Mouse (Mus musculus): ENCODE results near the gene H2afy2.

H2afy2 gene

DNA sequence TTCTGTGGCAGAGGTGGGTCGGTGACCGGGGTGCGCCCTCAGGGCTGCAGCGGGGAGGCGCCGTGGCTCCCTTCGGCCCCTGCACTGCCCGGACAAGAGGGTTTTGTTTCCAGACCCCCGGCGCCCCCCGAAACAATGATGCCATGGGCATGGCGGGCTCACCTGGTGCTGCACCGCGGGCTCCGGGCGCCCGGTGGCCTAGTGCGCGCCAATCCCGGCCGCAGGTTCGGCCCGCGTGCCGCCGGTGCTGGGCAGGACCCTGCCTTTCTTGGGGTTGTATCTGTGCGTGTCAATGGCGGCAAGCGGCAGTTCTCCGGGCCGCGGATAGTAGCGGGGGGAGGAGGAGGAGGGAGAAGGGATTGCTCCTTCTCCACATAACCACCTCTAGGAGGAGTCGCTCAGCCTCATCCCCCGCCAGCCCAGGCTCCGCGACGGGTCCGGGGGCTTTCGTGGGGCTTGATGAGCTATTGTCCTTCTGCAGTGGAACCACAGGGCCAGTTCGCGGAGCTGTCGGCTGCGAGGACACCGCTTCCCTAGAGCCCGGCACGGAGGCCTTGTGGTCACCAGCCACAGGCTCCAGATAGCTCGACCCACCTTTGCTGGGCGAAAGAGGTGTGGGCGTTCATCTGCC, at the start of gene H2afy2:
TSS of gene H2afy2 (minus strand) at position 527 of the 631 bp plus-strand sequence.
- peak; percentile 81 for DNase-seq

DNA sequence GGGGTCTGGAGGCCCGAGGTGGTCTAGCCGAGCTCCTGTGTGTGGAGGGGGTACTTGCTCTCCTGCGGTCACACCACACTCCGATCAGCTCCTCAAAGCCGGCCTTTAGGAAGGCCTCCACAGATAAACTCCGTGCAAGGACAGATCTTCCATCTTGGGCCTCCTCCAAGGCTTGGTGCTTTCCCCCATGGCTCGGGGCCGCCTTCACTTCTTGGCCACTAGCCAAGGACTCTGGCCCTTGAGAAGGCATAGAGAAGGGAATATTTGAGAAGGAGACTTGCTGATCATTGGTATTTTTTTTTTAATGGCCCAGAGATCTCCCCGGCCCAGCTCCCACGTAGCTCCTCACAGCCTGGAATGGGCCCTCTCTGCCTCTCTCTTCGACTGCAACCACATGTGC, 48.8 kb upstream of the H2afy2 start:
- no peak for DNase-seq

DNA sequence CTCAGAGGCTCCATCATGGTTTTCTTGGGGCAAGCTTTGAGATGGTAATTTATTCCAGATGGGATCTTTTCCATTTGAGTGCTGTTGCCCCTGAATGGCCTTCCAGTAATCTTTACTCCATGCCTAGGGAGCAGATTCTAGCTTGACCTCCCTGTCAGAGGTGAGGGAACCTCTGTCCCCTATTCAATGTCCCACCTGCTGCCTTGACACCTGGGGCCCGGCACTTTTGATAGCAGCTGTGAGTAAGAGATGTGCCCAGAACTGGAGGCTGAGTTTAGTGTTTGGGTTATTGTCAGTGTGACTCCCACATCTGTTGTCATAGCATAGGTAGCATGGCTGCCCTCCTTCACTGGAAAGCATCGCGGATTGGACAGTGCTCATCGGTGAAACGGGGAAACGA, 47.8 kb upstream of the H2afy2 start:
- DNase-seq: no peak

DNA sequence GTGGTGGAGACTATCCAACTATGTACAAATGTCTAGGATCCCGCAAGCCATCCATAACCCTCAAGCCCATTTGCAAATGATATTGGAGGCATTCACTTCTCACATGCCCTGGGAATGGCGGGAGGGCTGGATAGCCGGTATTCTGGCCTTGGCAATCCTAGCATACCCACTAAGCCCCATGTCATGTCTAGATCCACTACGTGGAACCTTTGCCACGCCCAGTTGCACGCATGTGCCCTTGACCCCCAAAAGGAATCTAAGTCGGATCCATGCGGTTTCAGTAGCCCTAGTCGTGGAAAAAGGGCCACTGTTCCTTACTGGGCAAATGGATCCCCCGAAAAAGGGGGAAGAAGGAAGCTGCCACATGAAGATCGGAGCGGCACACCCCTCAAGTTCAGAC, 47.3 kb upstream of the H2afy2 start:
- DNase-seq: no peak

DNA sequence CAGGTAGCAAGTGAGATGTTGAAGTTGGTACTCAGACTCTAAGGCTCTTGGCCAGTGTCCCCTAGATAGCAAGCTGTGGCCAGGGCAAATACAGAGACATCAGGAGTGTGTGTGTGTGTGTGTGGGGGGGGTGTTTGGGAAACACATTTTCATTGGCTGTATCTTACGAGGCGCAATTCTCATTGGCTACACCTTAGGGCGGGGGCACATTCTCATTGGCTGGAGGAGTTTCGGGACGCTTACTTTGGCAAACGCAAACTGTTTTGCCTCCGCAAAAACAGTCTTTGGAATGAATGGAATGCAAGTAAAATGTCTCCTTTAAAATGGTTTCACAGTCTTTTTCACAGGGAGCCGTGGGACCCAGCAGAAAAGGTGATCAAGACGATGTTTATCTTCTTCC, 46.9 kb upstream of the H2afy2 start:
- no peak for DNase-seq

DNA sequence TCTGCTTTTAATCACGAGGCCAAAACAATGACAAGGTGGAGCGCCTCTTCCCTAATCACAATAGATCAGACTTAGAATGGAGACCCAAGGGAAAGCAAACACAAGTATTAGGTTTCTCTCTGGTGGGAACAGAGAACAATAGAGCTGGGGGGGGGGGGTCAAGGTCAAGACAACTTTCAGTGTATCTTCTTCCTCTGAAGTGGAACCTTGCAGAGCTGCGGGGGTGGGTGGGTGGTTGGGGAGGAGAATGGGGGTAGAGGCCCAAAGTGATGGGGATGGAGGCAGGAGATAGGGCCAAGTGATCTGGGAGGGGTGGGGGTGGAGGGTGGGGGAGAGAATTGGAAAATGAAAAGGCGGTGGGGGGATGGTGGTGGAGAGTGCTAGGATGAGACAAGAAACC, 45.1 kb upstream of the H2afy2 start:
- no peak for DNase-seq

DNA sequence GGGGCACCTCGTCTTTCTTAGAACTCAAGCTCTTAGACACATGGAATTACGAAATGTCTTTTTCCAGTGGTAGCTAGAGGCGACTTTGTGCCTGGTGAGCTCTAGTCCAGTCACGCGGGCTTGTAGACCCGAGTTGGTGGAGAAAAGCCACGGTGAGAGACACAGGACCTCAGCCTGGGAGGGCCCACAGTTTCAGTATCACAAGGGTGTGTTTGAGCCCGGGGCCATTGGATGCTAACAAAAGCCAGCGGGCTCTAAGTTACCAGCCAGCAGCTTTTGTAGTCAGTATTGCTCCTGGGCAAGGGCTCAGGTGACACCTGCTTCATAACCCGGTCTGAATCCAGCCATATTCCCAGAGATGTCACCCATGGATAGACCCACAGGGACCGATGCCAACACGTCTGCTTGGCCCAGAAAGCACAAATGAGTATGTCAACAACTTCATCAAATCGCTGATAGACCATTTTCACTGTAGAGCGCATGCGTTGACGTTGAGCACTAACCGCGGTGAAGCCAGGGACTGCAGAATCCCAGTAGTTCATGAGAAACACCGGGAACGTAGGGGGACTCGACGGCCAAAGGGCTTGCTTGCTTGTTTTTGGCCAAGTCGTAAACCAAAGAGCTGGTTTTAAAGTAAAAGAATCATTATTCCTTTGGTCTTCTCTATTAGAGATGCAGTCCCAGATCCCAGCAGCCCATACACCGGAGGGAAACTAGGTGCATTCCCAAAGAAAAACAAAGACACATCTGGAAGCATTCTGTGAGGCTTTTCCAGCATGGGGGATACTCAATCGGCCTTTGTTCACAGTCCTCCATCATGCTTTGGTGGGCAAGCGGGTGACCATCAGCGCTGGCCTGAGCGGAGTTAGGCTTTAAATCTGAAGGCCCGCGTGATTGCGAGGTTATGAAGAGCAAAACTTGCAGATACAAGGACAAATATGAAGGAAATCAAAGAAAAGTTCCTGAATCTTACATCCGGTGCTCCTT, 44.3 kb upstream of the H2afy2 start:
- no peak for DNase-seq

DNA sequence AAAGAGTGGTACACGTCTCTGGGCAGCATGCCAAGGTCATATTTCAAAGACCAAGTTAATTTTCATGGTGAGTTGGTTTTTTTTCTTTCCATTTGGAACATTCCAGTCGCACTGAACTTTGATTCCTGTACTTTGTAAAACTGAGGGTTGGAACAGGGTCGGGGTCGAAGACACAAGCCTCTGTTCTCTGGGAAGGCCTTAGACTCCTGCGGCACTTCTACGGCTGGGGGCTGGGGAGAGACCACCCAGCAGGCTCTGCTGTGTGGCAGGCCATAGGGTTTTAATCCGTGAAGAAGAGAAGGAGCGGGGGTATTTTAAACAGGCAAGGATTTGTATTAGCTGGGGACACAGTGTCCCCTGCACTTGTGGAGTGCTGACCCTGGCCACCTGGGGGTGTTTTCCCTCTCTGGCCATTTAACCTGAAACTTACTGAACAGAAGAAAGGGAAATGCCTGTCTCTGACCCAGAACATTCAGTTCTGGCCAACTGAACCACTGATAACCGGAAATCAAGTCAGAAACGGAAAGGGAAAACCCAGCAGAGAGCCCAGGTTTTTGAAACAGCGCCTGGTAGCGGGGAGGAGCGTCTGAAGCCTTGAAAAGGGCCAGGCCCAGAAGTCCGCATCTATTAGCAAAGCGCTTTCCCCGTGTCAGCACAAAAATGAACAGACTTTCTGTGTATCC, 42.9 kb upstream of the H2afy2 start:
- no peak for DNase-seq

DNA sequence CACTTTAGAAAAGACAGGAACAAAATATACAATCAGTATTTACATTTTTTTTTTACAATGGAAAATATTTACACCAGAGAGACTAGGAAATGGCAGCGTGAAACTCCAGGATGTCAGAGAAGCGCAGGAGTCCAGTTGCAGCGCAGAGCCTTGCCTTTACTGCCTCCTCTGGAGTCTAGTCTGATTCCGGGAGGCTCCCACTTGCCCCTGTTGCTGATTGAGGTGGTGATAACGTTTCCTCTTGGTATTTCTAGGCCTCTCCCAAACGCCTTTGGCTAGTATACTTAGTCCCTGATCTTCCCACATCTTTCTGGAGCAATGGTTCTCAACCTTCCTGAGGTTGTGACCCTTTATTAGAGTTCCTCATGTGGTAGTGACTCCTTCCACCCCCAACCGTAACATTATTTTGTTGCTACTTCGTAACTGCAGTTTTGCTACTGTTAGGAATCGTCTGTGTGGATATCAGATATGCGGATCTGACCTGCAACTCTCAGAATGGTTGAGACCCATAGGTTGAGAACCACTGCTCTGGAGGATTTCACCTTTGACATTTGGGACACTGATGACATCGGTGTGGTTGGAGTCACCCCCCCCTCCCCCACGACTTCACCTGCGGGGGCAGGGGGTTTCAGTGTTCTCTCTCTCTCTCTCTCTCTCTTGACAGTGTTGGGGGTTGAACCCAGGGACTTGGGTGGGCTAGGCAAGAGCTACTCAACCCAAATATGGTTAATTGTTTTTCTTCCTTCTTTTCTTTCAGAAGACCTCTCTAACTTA, 42.2 kb upstream of the H2afy2 start:
- no peak for DNase-seq

DNA sequence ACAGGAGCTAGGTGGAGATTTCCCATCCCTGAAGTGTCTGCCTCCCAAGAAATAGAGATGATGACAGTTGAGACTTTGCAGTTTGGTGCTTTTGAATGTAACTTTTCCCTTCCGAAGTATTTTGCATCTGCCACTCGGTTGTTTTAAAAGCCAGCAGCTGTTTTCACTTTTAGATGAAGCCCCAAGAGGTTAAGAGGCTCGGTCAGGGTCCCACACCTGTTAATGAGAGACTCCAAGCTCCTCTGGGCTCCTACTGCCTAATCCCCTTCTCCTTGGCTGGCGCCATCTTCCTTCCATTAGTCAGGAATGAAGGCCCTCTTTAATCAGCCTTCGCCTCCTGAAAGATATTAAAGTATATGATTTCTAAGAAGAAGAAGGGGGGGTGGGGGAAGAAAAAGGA, 41.6 kb upstream of the H2afy2 start:
- DNase-seq: no peak

DNA sequence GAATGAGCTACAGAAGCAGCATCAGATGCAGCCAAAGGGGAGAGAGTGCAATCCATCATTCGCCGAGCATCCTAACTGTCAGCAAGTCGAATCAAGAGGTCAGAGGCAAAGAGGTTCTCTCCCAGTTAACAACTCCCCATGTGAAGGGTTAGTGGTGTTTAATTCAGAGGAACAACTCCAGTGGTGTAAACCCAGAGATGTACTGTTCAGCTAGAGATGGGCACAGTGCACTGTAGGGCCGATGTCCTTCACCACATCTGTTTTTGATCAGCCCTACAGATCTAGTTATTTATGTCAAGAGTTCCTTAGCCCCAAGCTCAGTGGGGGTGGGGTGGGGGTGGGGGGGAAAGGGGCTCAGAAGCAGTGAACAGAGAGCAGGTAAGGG, 39.8 kb upstream of the H2afy2 start:
- DNase-seq: no peak

DNA sequence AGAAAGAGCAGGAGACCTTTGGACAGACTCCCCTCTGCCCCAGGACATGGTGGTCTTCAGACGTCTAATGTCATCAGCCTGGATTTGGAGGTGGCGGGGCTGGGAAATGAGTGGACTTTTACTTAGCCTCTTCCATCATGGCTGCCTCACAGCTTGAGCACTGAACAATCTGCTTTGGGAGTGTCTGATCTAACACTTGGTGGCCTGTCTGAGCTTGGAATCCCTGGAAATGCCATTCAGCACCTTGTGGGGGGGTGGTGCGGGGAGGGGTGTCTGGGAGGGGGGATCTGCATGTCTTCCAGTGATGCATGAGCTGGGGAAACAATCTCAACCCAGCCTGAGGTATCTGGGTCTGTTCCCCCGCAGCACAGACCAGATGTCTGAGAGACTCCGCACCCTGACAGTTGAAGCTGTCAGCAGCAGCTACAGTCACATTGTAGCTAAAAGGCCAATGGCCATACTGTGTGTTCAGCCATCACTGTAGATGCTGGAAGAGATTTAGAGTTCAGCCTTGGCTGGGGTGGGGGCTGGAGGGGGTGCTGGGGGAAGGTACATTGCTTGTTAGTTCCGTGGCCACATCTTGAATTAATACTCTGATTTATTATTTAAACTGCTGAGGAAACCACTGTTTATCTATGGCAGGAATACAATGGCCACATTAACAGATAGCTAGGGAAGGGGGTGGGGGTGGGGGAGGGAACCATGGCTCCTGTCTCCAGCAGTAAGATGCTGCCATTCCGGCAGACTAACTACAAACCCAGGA, 39.2 kb upstream of the H2afy2 start:
- DNase-seq: no peak

DNA sequence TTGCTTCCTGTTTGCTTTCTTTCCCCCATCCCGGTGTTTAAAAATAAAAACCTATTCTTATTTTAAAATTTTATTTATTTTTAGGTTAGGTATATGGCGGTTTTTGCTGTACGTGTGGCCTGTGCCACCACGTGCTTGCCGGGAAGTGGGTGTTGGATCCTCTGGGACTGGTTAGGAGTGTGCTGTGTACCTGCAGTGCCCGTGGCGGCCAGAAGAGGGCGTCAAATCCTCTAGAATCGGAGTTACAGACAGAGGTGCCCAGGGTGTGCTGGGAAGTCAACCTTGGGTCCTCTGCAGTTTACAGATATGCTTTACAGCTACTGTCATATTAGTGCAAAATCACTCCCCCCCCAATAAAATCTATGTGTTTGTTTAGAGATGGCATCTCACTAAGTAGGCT, 36.1 kb upstream of the H2afy2 start:
- DNase-seq: no peak

DNA sequence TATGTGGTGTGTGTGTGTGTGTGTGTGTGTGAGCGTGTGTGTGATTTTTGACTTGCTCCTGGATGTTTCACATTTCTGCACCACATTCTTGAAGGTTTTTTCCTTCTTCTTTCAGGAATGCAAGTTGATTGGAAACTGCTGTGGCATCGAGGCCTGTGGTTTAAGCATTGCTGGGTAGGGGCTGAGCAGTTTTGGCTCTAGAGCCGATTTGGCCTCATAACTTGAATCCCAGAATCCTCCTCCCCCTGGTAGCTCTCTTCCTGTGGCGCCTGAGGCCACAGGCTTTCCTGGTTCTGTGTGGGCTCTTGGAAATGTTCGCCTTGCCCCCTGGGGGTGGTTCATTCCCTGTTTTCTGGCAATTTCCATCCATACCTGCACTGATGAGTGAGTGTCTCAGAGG, 28.0 kb upstream of the H2afy2 start:
- DNase-seq: no peak

DNA sequence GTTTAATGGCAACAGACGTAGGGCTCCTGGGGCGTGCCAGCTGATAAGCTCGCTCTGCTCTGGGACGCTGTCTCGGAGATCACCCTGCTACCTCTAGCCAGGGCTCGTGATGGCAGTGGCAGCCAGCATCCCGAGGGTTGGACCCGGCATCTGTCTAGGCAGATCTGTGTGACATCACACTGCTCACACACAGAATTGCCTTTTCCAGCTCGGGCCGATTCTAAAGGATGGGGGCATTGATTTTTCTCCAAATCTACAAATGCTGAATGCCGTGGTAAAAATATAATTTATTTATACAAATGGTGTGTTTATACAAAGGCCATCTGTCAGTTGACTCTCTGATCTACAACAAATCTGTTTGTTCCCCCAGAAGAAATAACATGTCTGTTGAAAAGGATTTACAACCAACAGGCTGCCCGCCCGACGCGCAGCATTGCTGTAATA, 14.2 kb upstream of the H2afy2 start:
- DNase-seq: no peak

DNA sequence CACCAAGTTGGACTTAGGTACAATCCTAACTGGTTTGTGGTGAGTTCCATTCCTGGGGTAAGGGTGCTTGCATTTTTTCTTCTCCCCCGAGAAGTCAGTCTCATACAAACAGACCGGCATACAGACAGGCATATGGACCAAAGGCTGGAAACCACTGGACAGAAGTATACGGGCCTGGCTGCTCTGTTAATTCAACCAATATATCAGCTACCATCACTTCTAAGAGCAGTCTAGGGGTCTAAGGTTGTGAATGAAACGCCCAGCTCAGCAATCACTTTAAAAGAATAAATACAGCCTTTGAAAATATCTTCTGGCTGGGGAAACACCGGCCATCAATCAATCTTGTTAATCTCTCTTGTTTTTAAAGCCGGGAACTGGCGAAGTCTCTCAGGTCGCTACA, 11.5 kb upstream of the H2afy2 start:
- DNase-seq: no peak

DNA sequence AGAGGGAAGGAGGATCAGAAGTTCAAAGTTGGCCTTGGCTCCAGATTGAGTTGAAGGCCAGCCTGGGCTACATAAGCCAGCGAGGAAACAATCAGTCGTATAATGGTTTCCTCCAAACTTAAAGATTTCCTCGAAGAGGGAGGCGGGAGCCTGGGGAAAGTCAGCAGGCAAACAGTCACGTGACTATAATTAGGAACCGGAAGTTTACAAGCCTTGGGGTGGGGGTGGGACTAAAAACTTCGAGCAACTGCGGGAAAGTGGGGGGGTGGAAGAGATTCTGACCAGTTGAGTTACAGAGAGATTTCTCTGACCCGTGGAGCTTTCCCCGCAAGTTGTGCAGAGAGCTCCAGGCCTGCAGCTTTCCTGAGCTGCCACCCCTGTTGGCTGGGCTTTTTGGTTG, 11.0 kb upstream of the H2afy2 start:
- DNase-seq: no peak

DNA sequence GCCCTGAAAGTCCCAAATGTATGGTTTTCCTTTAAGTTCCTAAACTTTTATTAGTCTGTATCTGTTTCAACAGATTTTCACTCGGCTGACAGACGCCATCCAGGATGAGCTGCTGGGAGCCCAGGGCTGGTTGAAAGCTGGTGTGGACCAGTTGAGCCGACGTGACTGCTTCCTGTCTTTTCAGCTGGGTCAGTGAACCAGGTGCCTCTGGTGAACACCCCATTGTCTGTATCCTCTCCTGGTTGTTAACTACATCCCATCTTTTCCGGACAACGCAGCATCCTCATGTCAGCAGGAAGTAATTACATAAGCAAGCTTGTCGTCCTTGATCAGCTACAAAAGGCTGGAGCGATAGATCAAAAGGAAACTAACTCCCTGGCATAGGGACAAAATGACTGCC, 9.1 kb upstream of the H2afy2 start:
- no peak for DNase-seq

DNA sequence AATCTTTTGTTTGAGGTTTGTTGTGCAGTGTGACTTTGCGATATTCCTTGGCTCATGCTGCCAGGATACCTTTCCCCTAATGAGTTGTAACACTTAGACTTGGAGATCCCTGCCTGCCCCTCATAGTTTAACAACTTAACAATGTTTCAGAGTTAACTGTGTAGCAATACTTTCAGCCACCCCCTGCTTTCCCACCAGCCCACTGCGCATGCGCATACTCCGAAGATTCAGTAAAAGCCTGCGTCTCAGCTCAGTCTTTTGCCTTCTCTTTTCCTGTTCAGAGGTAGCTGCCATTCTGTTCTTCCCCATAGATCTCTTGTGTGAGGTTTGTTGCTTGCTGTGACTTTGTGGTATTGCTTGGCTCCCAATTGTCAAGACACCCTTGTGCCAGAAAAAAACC, 4.6 kb upstream of the H2afy2 start:
- no peak for DNase-seq

DNA sequence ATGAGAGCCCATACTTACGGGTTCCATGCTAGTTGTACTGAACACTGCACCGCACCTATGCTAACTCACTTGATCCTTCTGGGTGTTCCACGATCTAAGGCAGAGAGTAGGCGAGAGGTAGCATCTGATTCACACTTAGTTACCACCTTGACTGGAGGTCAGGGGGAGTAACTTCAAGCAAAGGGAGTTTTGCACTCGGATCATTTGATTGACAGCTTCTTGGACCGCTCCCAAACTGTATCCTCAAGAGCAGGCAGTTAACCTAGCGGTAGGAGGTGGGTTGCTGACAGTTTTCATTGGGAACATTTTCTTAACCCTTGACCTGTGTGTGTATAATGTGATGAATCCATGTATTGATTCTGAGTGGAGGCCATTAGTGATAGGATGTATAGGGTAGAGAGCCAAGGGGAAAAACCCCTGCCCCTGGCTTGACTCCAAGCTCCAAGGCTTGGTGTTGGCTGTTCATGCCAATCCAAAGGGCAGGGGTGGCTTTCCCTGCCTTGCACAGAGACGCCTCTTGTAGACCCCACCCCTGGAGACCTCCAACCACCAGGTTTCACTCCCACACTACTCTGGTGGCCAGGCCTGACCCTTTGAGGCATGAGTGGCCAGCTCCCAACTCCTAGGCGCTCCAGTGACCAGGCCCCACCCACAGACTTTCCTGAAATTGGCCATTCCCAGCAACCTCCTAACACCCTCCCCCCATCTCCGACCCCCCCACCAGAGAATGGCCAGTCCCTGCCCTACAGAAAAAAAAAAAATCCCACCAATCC, 3.8 kb upstream of the H2afy2 start:
- DNase-seq: no peak

DNA sequence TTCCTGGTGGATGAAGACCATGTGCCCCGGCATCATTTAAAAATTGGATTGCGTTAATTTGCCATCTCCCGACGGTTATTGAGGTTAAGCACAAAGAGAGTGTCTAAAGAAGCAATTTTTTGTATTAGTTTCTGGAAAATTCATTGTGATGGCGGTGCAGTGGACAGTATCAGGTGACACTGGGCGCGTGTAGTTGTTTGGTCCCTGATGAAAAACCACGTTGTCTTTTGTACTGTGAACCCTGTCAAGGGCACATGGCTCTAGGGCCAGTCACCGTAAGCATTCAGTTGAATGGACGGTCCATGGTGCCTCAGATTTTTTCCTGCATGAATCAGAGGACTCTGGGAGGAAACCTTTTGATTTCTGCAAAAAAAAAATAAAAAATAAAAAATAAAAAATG, 467 bp upstream of the H2afy2 start:
- no peak for DNase-seq

Measured in right cerebral cortex, postnatal 4 days (tissue).